In genomic region chr17:21516201-21517129, GRCm38 (mm10) we compare ENCODE assay signal across 8 mouse cellular contexts. TPM values are rescaled to one million over a fixed set of nuclear protein-coding genes. Genes with fewer than 3 reads are reported as not detected.
DNase-seq lines count a peak whose midpoint lies in the region; ATAC-seq and TF ChIP-seq lines count a peak whose summit lies in the region.

No protein-coding gene starts in this region.

- no peaks in the 10 kb centered on the region for H3K4me1 ChIP-seq in bone marrow, adult 2 months (ENCODE audit: control insufficient read depth, insufficient read depth, low read length)
- no peaks in the 10 kb centered on the region for H3K4me1 ChIP-seq in embryonic facial prominence, embryonic 14.5 days (ENCODE audit: control insufficient read depth, insufficient read depth, low read length)
- 0 out of 2 replicates have a peak, but pooled peaks cover 2% of the 10 kb centered on the region for H3K4me1 ChIP-seq in heart, embryonic 11.5 days (ENCODE audit: control insufficient read depth, insufficient read depth, low read length)
- H3K4me1 ChIP-seq in kidney, embryonic 15.5 days: peaks cover 5% of the 10 kb centered on the region; the same call in 1 of the 2 replicates
- H3K4me1 ChIP-seq in liver, embryonic 12.5 days: peaks cover 16% of the 10 kb centered on the region
- peaks cover 4% of the 10 kb centered on the region for H3K4me1 ChIP-seq in stomach, embryonic 16.5 days (ENCODE audit: control insufficient read depth, insufficient read depth, low read length)

- ATAC-seq in embryonic facial prominence, embryonic 14.5 days (ENCODE audit: low read depth): peak; percentile 93
- ATAC-seq in heart, embryonic 11.5 days (replicated peaks; ENCODE audit: insufficient number of reproducible peaks, low FRiP score, low TSS enrichment): peak; percentile 92
- peak; percentile 94 for ATAC-seq in kidney, embryonic 15.5 days (replicated peaks; ENCODE audit: low FRiP score)
- ATAC-seq in liver, embryonic 12.5 days: peak; percentile 89
- peak; percentile 94 for ATAC-seq in stomach, embryonic 16.5 days (ENCODE audit: insufficient read depth, low FRiP score)

- H3K9me3 ChIP-seq in embryonic facial prominence, embryonic 14.5 days (ENCODE audit: control insufficient read depth, low read length): no peaks in the 10 kb centered on the region
- H3K9me3 ChIP-seq in heart, embryonic 11.5 days (replicated peaks; ENCODE audit: control insufficient read depth, low read length): no peaks in the 10 kb centered on the region
- no peaks in the 10 kb centered on the region for H3K9me3 ChIP-seq in kidney, embryonic 15.5 days (replicated peaks)
- H3K9me3 ChIP-seq in liver, embryonic 12.5 days (replicated peaks): no peaks in the 10 kb centered on the region
- no peaks in the 10 kb centered on the region for H3K9me3 ChIP-seq in stomach, embryonic 16.5 days (replicated peaks; ENCODE audit: control insufficient read depth, low read length)

- H3K4me2 ChIP-seq in embryonic facial prominence, embryonic 14.5 days (ENCODE audit: low read depth, low read length): peak overlapping the region; percentile 79
- peak overlapping the region; percentile 86 for H3K4me2 ChIP-seq in heart, embryonic 11.5 days
- H3K4me2 ChIP-seq in kidney, embryonic 15.5 days: peak overlapping the region; percentile 82
- H3K4me2 ChIP-seq in liver, embryonic 12.5 days: peak overlapping the region; percentile 90
- H3K4me2 ChIP-seq in stomach, embryonic 16.5 days (ENCODE audit: low read depth, low read length): peak overlapping the region; percentile 90

- peak; percentile 54; the same call in 1 of the 2 replicates for TF ChIP-seq POLR2A in bone marrow, adult 2 months (IDR thresholded peaks at IDR 0.05; ENCODE audit: borderline replicate concordance, control insufficient read depth, low read depth, low read length)

- H3K9ac ChIP-seq in embryonic facial prominence, embryonic 14.5 days (ENCODE audit: low read depth, low read length): peak overlapping the region; percentile 73
- peak overlapping the region; percentile 82 for H3K9ac ChIP-seq in heart, embryonic 11.5 days (ENCODE audit: low read depth, low read length)
- peak overlapping the region; percentile 61 for H3K9ac ChIP-seq in kidney, embryonic 15.5 days
- H3K9ac ChIP-seq in liver, embryonic 12.5 days: peak overlapping the region; percentile 70
- H3K9ac ChIP-seq in stomach, embryonic 16.5 days (ENCODE audit: low read length): peak overlapping the region; percentile 77

- under 1% methylated on average over 37 of the region's 37 CpGs for WGBS in bone marrow, adult 2 months
- under 1% methylated on average over 37 of the region's 37 CpGs for WGBS in embryonic facial prominence, embryonic 14.5 days
- under 1% methylated on average over 37 of the region's 37 CpGs for WGBS in heart, embryonic 11.5 days (ENCODE audit: insufficient replicate concordance)
- under 1% methylated on average over 37 of the region's 37 CpGs for WGBS in kidney, embryonic 15.5 days
- WGBS in liver, embryonic 12.5 days (ENCODE audit: insufficient replicate concordance): under 1% methylated on average over 37 of the region's 37 CpGs
- WGBS in stomach, embryonic 16.5 days: under 1% methylated on average over 37 of the region's 37 CpGs

- H3K27ac ChIP-seq in bone marrow, adult 2 months (ENCODE audit: control insufficient read depth, insufficient read depth, low read depth, low read length, poor library complexity): peak overlapping the region; percentile 64
- H3K27ac ChIP-seq in embryonic facial prominence, embryonic 14.5 days (replicated peaks; ENCODE audit: low read depth, low read length): peak overlapping the region; percentile 94
- peak overlapping the region; percentile 84 for H3K27ac ChIP-seq in heart, embryonic 11.5 days (ENCODE audit: low read depth, low read length)
- H3K27ac ChIP-seq in kidney, embryonic 15.5 days: peak overlapping the region; percentile 96
- peak overlapping the region; percentile 82 for H3K27ac ChIP-seq in liver, embryonic 12.5 days
- peak overlapping the region; percentile 97 for H3K27ac ChIP-seq in stomach, embryonic 16.5 days (ENCODE audit: low read length)

- DNase-seq in B cell, adult 2 months: peak; percentile 38 to 41
- DNase-seq in embryonic facial prominence, embryonic 14.5 days (ENCODE audit: low spot score): peak; percentile 91
- peak; percentile 64 for DNase-seq in naive thymus-derived CD4-positive, alpha-beta T cell, adult 2 months (ENCODE audit: low read depth)

- no peaks in the 10 kb centered on the region for H3K27me3 ChIP-seq in embryonic facial prominence, embryonic 14.5 days (replicated peaks; ENCODE audit: control insufficient read depth, insufficient read depth, low read length)
- no peaks in the 10 kb centered on the region for H3K27me3 ChIP-seq in heart, embryonic 11.5 days (ENCODE audit: control insufficient read depth, insufficient read depth, low read length)
- no peaks in the 10 kb centered on the region for H3K27me3 ChIP-seq in kidney, embryonic 15.5 days
- no peaks in the 10 kb centered on the region for H3K27me3 ChIP-seq in liver, embryonic 12.5 days (replicated peaks)
- no peaks in the 10 kb centered on the region for H3K27me3 ChIP-seq in stomach, embryonic 16.5 days (ENCODE audit: control insufficient read depth, insufficient read depth, low read length)

- peak overlapping the region; percentile 86 for H3K4me3 ChIP-seq in bone marrow, adult 2 months (replicated peaks; ENCODE audit: control insufficient read depth, low read depth, low read length)
- H3K4me3 ChIP-seq in embryonic facial prominence, embryonic 14.5 days (ENCODE audit: low read depth, low read length): peak overlapping the region; percentile 57
- H3K4me3 ChIP-seq in heart, embryonic 11.5 days (ENCODE audit: low read depth, low read length): peak overlapping the region; percentile 65
- peak overlapping the region; percentile 62 for H3K4me3 ChIP-seq in kidney, embryonic 15.5 days (replicated peaks)
- H3K4me3 ChIP-seq in liver, embryonic 12.5 days: peak overlapping the region; percentile 65
- peak overlapping the region; percentile 60 for H3K4me3 ChIP-seq in stomach, embryonic 16.5 days (replicated peaks; ENCODE audit: low read length)

- no peak for TF ChIP-seq CTCF in bone marrow, adult 2 months (IDR thresholded peaks at IDR 0.05; ENCODE audit: control insufficient read depth, insufficient read depth, low read length)

- H3K36me3 ChIP-seq in embryonic facial prominence, embryonic 14.5 days (ENCODE audit: control insufficient read depth, insufficient read depth, low read length): no peaks in the 10 kb centered on the region
- H3K36me3 ChIP-seq in heart, embryonic 11.5 days (ENCODE audit: control insufficient read depth, insufficient read depth, low read length): 0 out of 2 replicates have a peak, but pooled peaks cover 3% of the 10 kb centered on the region
- H3K36me3 ChIP-seq in kidney, embryonic 15.5 days: peaks cover 5% of the 10 kb centered on the region; the same call in 1 of the 2 replicates
- H3K36me3 ChIP-seq in liver, embryonic 12.5 days: peaks cover 5% of the 10 kb centered on the region; the same call in 1 of the 2 replicates
- H3K36me3 ChIP-seq in stomach, embryonic 16.5 days (ENCODE audit: control insufficient read depth, insufficient read depth, low read length): 0 out of 2 replicates have a peak, but pooled peaks cover 4% of the 10 kb centered on the region

RNA-seq across cellular contexts. Expression of gene Zfp52, which starts 18.9 kb away (rescaled TPM):
- 3.3 and 4.0 TPM in 2 replicates for polyA plus RNA-seq in bone marrow, adult 2 months (2011; ENCODE audit: insufficient read depth, insufficient read length, low replicate concordance, missing spikeins)
- 3.1 and 4.0 TPM in 2 replicates for polyA plus RNA-seq in embryonic facial prominence, embryonic 14.5 days (2014; fragmentation: Nextera tagmentation; extraction: Ambion mirVana)
- 1.9 and 2.4 TPM in 2 replicates for polyA plus RNA-seq in heart, embryonic 11.5 days (2014; fragmentation: Nextera tagmentation; extraction: Ambion mirVana)
- 3.9 and 4.9 TPM in 2 replicates for polyA plus RNA-seq in kidney, embryonic 15.5 days (2015; fragmentation: Nextera tagmentation; extraction: Ambion mirVana)
- 1.4 and 1.5 TPM in 2 replicates for polyA plus RNA-seq in liver, embryonic 12.5 days (2016; fragmentation: Nextera tagmentation; extraction: Ambion mirVana)
- 5.8 and 6.6 TPM in 2 replicates for polyA plus RNA-seq in stomach, embryonic 16.5 days (2015; fragmentation: Nextera tagmentation; extraction: Ambion mirVana)

RNA-seq across cellular contexts. Expression of gene Zfp53, which starts 27.7 kb away (rescaled TPM):
- polyA plus RNA-seq in bone marrow, adult 2 months (2011; ENCODE audit: insufficient read depth, insufficient read length, low replicate concordance, missing spikeins): 2.7 and 6.8 TPM in 2 replicates
- 7.3 and 10.4 TPM in 2 replicates for polyA plus RNA-seq in embryonic facial prominence, embryonic 14.5 days (2014; fragmentation: Nextera tagmentation; extraction: Ambion mirVana)
- 5.4 and 6.2 TPM in 2 replicates for polyA plus RNA-seq in heart, embryonic 11.5 days (2014; fragmentation: Nextera tagmentation; extraction: Ambion mirVana)
- polyA plus RNA-seq in kidney, embryonic 15.5 days (2015; fragmentation: Nextera tagmentation; extraction: Ambion mirVana): 11.2 and 12.7 TPM in 2 replicates
- polyA plus RNA-seq in liver, embryonic 12.5 days (2016; fragmentation: Nextera tagmentation; extraction: Ambion mirVana): 4.1 TPM in 2 replicates
- 13.8 and 14.3 TPM in 2 replicates for polyA plus RNA-seq in stomach, embryonic 16.5 days (2015; fragmentation: Nextera tagmentation; extraction: Ambion mirVana)

RNA-seq across cellular contexts. Expression of gene Zfp948, which starts 50.3 kb away (rescaled TPM):
- 1.7 and 2.6 TPM in 2 replicates for polyA plus RNA-seq in bone marrow, adult 2 months (2011; ENCODE audit: insufficient read depth, insufficient read length, low replicate concordance, missing spikeins)
- polyA plus RNA-seq in embryonic facial prominence, embryonic 14.5 days (2014; fragmentation: Nextera tagmentation; extraction: Ambion mirVana): 23.1 and 24.6 TPM in 2 replicates
- polyA plus RNA-seq in heart, embryonic 11.5 days (2014; fragmentation: Nextera tagmentation; extraction: Ambion mirVana): 21.3 and 23.6 TPM in 2 replicates
- polyA plus RNA-seq in kidney, embryonic 15.5 days (2015; fragmentation: Nextera tagmentation; extraction: Ambion mirVana): 18.7 and 19.2 TPM in 2 replicates
- 7.5 TPM in 2 replicates for polyA plus RNA-seq in liver, embryonic 12.5 days (2016; fragmentation: Nextera tagmentation; extraction: Ambion mirVana)
- 19.0 and 21.3 TPM in 2 replicates for polyA plus RNA-seq in stomach, embryonic 16.5 days (2015; fragmentation: Nextera tagmentation; extraction: Ambion mirVana)

Comparison
In these comparisons a context has a peak if more than half of its experiments do, and no peak if none do; other contexts are left out.
1. Peak in every context shown above with its lines: DNase-seq, ATAC-seq, H3K4me3 ChIP-seq and H3K27ac ChIP-seq.
2. DNase-seq: peak in every context shown above with its lines; median percentile 91 in embryonic facial prominence, embryonic 14.5 days; 64 in naive thymus-derived CD4-positive, alpha-beta T cell, adult 2 months; 40 in B cell, adult 2 months.